10 mouse cellular contexts compared by ENCODE assay signal in the genomic region with DNA sequence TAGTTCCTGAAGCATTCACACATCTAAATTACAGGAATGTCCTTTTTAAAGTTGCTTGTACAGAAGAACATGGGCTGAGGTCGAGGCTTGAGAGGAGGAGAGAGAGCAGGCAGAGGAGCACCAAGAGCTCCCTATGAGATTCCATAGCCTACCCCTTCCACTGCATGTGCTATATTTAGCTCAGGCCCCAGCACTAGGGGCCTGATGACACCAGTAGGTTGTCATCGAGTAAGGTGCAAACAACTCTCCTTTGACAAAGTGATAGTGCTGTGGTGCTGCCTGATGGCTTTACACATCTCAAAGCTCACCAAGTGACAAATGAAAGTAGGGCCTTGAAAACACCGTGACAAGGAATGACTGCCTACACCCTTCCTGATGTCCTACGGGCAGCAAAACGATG.
"Had no signal": no experiment of that assay in that cellular context is flagged by ENCODE, and none has a peak within 500 bp of the region (broad histone marks: within the 10 kb centered on the region; RNA-seq: fewer than 3 reads in every experiment).

No protein-coding gene starts in this region.

- H3K4me1 ChIP-seq: limb, embryonic 13.5 days; midbrain, embryonic 12.5 days had no signal

- H3K27me3 ChIP-seq: limb, embryonic 13.5 days; midbrain, embryonic 12.5 days had no signal

- H3K9me3 ChIP-seq: limb, embryonic 13.5 days; midbrain, embryonic 12.5 days had no signal

- H3K4me2 ChIP-seq: limb, embryonic 13.5 days; midbrain, embryonic 12.5 days had no signal

- H3K4me3 ChIP-seq: limb, embryonic 13.5 days; midbrain, embryonic 12.5 days had no signal

- H3K27ac ChIP-seq: limb, embryonic 13.5 days; liver, embryonic 14.5 days; midbrain, embryonic 12.5 days had no signal

- H3K9ac ChIP-seq: limb, embryonic 13.5 days; liver, embryonic 14.5 days; midbrain, embryonic 12.5 days had no signal

- DNase-seq: kidney, postnatal 10 days; left cerebral cortex, postnatal 4 days; lung, adult 18-20 months; right cerebral cortex, postnatal 14 days; thymus, adult 18-20 months; thymus, postnatal 14 days had no signal

- ATAC-seq: midbrain, embryonic 16.5 days had no signal

- H3K36me3 ChIP-seq: limb, embryonic 13.5 days; midbrain, embryonic 12.5 days had no signal
